Mouse (Mus musculus) stomach, embryonic 16.5 days (tissue): Measurements from ENCODE around the gene Cyp1b1. TPM values are rescaled to one million over a fixed set of nuclear protein-coding genes. Genes with fewer than 3 reads are reported as not detected.

ENCODE experiments used
- polyA plus RNA-seq: library from polyadenylated mRNA; unstranded; fragments of >200 nt; fragmentation: Nextera tagmentation; extraction: Ambion mirVana; gene quantifications from 2 replicates; pipeline ENCODE4 v1.2.1, GENCODE M21; 2015

Gene Cyp1b1
- polyA plus RNA-seq, 1 experiment from 2014 or later, result 12.4 TPM

Other genes starting within 250 kb of the Cyp1b1 start
- 8.4 and 9.7 TPM in 2 replicates for gene Rmdn2, start 103.2 kb downstream of the Cyp1b1 start, polyA plus RNA-seq
- 46.5 and 46.6 TPM in 2 replicates for gene Atl2, start 181.1 kb upstream of the Cyp1b1 start, polyA plus RNA-seq